Mouse (Mus musculus) kidney, embryonic 15.5 days (tissue): ENCODE measurements at regions not wholly inside any gene's neighbourhood (a gene's known extent, or its start where the extent isn't known, plus 50 kb on each side); places are given as distances from the start of the nearest gene placed in this dataset.

ENCODE experiments used
- ATAC-seq: fragments of 200-750 bp; cut with Nextera tagmentation; replicated peaks from 2 replicates; pipeline ENCODE4 v1.8.0; 2017; ENCODE audit warnings: moderate TSS enrichment; ENCODE audit not compliant: low FRiP score
- H3K27ac ChIP-seq: fragments of 300-500 bp; sonication (generic); 2 replicates; pipeline ENCODE4 v1.5.1; 2015; ENCODE audit warnings: mild to moderate bottlenecking, inconsistent platforms
- H3K27me3 ChIP-seq: fragments of 300-500 bp; sonication (generic); 2 replicates; pipeline ENCODE4 v1.6.1; 2015; ENCODE audit warnings: inconsistent platforms
- H3K36me3 ChIP-seq: fragments of 300-500 bp; sonication (generic); 2 replicates; pipeline ENCODE4 v1.6.1; 2015; ENCODE audit warnings: inconsistent platforms
- H3K4me1 ChIP-seq: fragments of 300-500 bp; sonication (generic); 2 replicates; pipeline ENCODE4 v1.6.1; 2015; ENCODE audit warnings: inconsistent platforms
- H3K4me2 ChIP-seq: fragments of 300-500 bp; sonication (generic); 2 replicates; pipeline ENCODE4 v1.6.1; 2015; ENCODE audit warnings: moderate library complexity, mild to moderate bottlenecking, inconsistent platforms
- H3K4me3 ChIP-seq: fragments of 300-500 bp; sonication (generic); replicated peaks from 2 replicates; pipeline ENCODE4 v1.5.1; 2015; ENCODE audit warnings: mild to moderate bottlenecking, inconsistent platforms
- H3K9ac ChIP-seq: fragments of 300-500 bp; sonication (generic); 2 replicates; pipeline ENCODE4 v1.6.1; 2015; ENCODE audit warnings: mild to moderate bottlenecking, inconsistent platforms
- H3K9me3 ChIP-seq: fragments of 300-500 bp; sonication (generic); replicated peaks from 2 replicates; pipeline ENCODE4 v1.6.1; 2016; ENCODE audit warnings: inconsistent platforms
- WGBS: fragments of 180-500 bp; shearing (Covaris S2); methylation state at CpG from one replicate; pipeline ENCODE4 v1.1.7; 2015; ENCODE audit warnings: mixed read lengths; 5-methylcytosine and 5-hydroxymethylcytosine counted together

- Histone ChIP-seq H3K27me3 (no peaks in the 10 kb centered on the region), H3K4me2 (no peak overlapping the region), H3K36me3 (no peaks in the 10 kb centered on the region), H3K4me1 (peaks cover 18% of the 10 kb centered on the region), H3K9me3 (no peaks in the 10 kb centered on the region), H3K4me3 (no peak overlapping the region), H3K9ac (no peak overlapping the region), H3K27ac (no peak overlapping the region)
- 33% methylated on average over 10 of the region's 10 CpGs for WGBS
- no peak for ATAC-seq
Measured at GRCm38 (mm10) chr1:75844123-75844522, 298.1 kb downstream of the Slc4a3 start.

GRCm38 (mm10) chr1:75844529-75844928, 298.5 kb downstream of the Slc4a3 start:
- no peak overlapping the region for H3K9ac ChIP-seq
- H3K27ac ChIP-seq, result no peak overlapping the region
- no peak overlapping the region for H3K4me3 ChIP-seq
- no peaks in the 10 kb centered on the region for H3K27me3 ChIP-seq
- H3K4me2 ChIP-seq, result no peak overlapping the region
- WGBS, result 39% methylated on average over 4 of the region's 4 CpGs
- peaks cover 18% of the 10 kb centered on the region for H3K4me1 ChIP-seq
- H3K36me3 ChIP-seq, result no peaks in the 10 kb centered on the region
- ATAC-seq, result no peak
- H3K9me3 ChIP-seq, result no peaks in the 10 kb centered on the region

- Histone ChIP-seq H3K4me3 (no peak overlapping the region), H3K27me3 (no peaks in the 10 kb centered on the region), H3K4me1 (peaks cover 18% of the 10 kb centered on the region), H3K9ac (no peak overlapping the region), H3K9me3 (no peaks in the 10 kb centered on the region), H3K27ac (no peak overlapping the region), H3K4me2 (no peak overlapping the region), H3K36me3 (no peaks in the 10 kb centered on the region)
- WGBS, result 35% methylated on average over 7 of the region's 7 CpGs
- no peak for ATAC-seq
Measured at GRCm38 (mm10) chr1:75844981-75845380, 298.9 kb downstream of the Slc4a3 start.

GRCm38 (mm10) chr1:75845771-75846535, 299.9 kb downstream of the Slc4a3 start:
- Histone ChIP-seq H3K4me1 (peaks cover 18% of the 10 kb centered on the region), H3K4me3 (no peak overlapping the region), H3K4me2 (no peak overlapping the region), H3K9me3 (no peaks in the 10 kb centered on the region), H3K36me3 (no peaks in the 10 kb centered on the region), H3K27me3 (no peaks in the 10 kb centered on the region), H3K9ac (no peak overlapping the region), H3K27ac (no peak overlapping the region)
- 90% methylated on average over 4 of the region's 4 CpGs for WGBS
- ATAC-seq, result no peak

- Histone ChIP-seq H3K27me3 (no peaks in the 10 kb centered on the region), H3K4me2 (no peak overlapping the region), H3K27ac (no peak overlapping the region), H3K4me3 (no peak overlapping the region), H3K9ac (no peak overlapping the region), H3K9me3 (no peaks in the 10 kb centered on the region), H3K36me3 (no peaks in the 10 kb centered on the region), H3K4me1 (peaks cover 14% of the 10 kb centered on the region)
- ATAC-seq, result no peak
- WGBS, result 66% methylated on average over 3 of the region's 3 CpGs
Measured at GRCm38 (mm10) chr1:75847681-75848080, 301.6 kb downstream of the Slc4a3 start.

- WGBS, result 89% methylated on average over 4 of the region's 4 CpGs
- H3K36me3 ChIP-seq, result no peaks in the 10 kb centered on the region
Measured at GRCm38 (mm10) chr1:75848436-75848835, 302.4 kb downstream of the Slc4a3 start.

GRCm38 (mm10) chr1:75850131-75850530, 304.1 kb downstream of the Slc4a3 start:
- H3K27me3 ChIP-seq, result no peaks in the 10 kb centered on the region
- no peak overlapping the region for H3K4me2 ChIP-seq
- H3K27ac ChIP-seq, result no peak overlapping the region
- no peak overlapping the region for H3K9ac ChIP-seq
- WGBS, result 88% methylated on average over 4 of the region's 4 CpGs
- no peak for ATAC-seq
- no peaks in the 10 kb centered on the region for H3K9me3 ChIP-seq
- no peaks in the 10 kb centered on the region for H3K36me3 ChIP-seq
- H3K4me3 ChIP-seq, result no peak overlapping the region
- H3K4me1 ChIP-seq, result peaks cover under 1% of the 10 kb centered on the region; the same call in 1 of the 2 replicates

More at GRCm38 (mm10) chr1:75848436-75848835, 302.4 kb downstream of the Slc4a3 start:
- Histone ChIP-seq H3K9me3 (no peaks in the 10 kb centered on the region), H3K4me2 (no peak overlapping the region), H3K9ac (no peak overlapping the region), H3K4me3 (no peak overlapping the region), H3K27ac (no peak overlapping the region), H3K4me1 (peaks cover 14% of the 10 kb centered on the region), H3K27me3 (no peaks in the 10 kb centered on the region)
- ATAC-seq, result no peak

GRCm38 (mm10) chr1:75858551-75859255, 312.6 kb downstream of the Slc4a3 start:
- Histone ChIP-seq H3K9ac (no peak overlapping the region), H3K4me1 (no peaks in the 10 kb centered on the region), H3K4me3 (no peak overlapping the region), H3K27me3 (no peaks in the 10 kb centered on the region), H3K9me3 (no peaks in the 10 kb centered on the region), H3K27ac (no peak overlapping the region), H3K36me3 (no peaks in the 10 kb centered on the region), H3K4me2 (no peak overlapping the region)
- no peak for ATAC-seq
- WGBS, result 86% methylated on average over 7 of the region's 7 CpGs

GRCm38 (mm10) chr1:75862757-75863156, 316.7 kb downstream of the Slc4a3 start:
- no peaks in the 10 kb centered on the region for H3K4me1 ChIP-seq
- H3K9ac ChIP-seq, result no peak overlapping the region
- H3K27me3 ChIP-seq, result no peaks in the 10 kb centered on the region
- H3K27ac ChIP-seq, result no peak overlapping the region
- no peaks in the 10 kb centered on the region for H3K9me3 ChIP-seq
- ATAC-seq, result no peak
- WGBS, result 69% methylated on average over 4 of the region's 4 CpGs
- H3K4me3 ChIP-seq, result no peak overlapping the region
- no peaks in the 10 kb centered on the region for H3K36me3 ChIP-seq
- H3K4me2 ChIP-seq, result no peak overlapping the region

- Histone ChIP-seq H3K9ac (no peak overlapping the region), H3K27me3 (no peaks in the 10 kb centered on the region), H3K27ac (no peak overlapping the region), H3K4me2 (no peak overlapping the region), H3K4me3 (no peak overlapping the region), H3K9me3 (no peaks in the 10 kb centered on the region), H3K36me3 (no peaks in the 10 kb centered on the region), H3K4me1 (no peaks in the 10 kb centered on the region)
- WGBS, result 83% methylated on average over 6 of the region's 6 CpGs
- ATAC-seq, result no peak
Measured at GRCm38 (mm10) chr1:75866556-75866955, 320.5 kb downstream of the Slc4a3 start.

- Histone ChIP-seq H3K36me3 (no peaks in the 10 kb centered on the region), H3K4me1 (no peaks in the 10 kb centered on the region), H3K27me3 (no peaks in the 10 kb centered on the region), H3K9me3 (no peaks in the 10 kb centered on the region), H3K4me3 (no peak overlapping the region), H3K9ac (no peak overlapping the region), H3K27ac (no peak overlapping the region), H3K4me2 (no peak overlapping the region)
- ATAC-seq, result no peak
- 75% methylated on average over 2 of the region's 2 CpGs for WGBS
Measured at GRCm38 (mm10) chr1:75869414-75869813, 323.3 kb downstream of the Slc4a3 start.

- no peak overlapping the region for H3K27ac ChIP-seq
- H3K4me2 ChIP-seq, result no peak overlapping the region
- H3K27me3 ChIP-seq, result no peaks in the 10 kb centered on the region
- H3K9ac ChIP-seq, result no peak overlapping the region
- no peak for ATAC-seq
- WGBS, result 72% methylated on average over 5 of the region's 5 CpGs
- no peak overlapping the region for H3K4me3 ChIP-seq
- H3K36me3 ChIP-seq, result no peaks in the 10 kb centered on the region
- H3K9me3 ChIP-seq, result no peaks in the 10 kb centered on the region
- no peaks in the 10 kb centered on the region for H3K4me1 ChIP-seq
Measured at GRCm38 (mm10) chr1:75869846-75870245, 323.8 kb downstream of the Slc4a3 start.
